Mouse (Mus musculus) ovary, postnatal 36 days (tissue): ENCODE measurements around the gene Cct5.
A peak's percentile ranks its signal among the peaks of the same experiment; 100 is the strongest.

ENCODE experiments used
- DNase-seq: peaks from one replicate; pipeline ENCODE4 v3.0.0; 2022; ENCODE audit warnings: low spot score, mixed read lengths

Gene Cct5

GRCm38 (mm10) chr15:31563577-31564546, 37.7 kb downstream of the Cct5 start:
- DNase-seq: peak; percentile 29

GRCm38 (mm10) chr15:31562847-31563246, 38.8 kb downstream of the Cct5 start:
- DNase-seq: no peak

GRCm38 (mm10) chr15:31561976-31562375, 39.6 kb downstream of the Cct5 start:
- no peak for DNase-seq

GRCm38 (mm10) chr15:31561390-31561789, 40.2 kb downstream of the Cct5 start:
- no peak for DNase-seq

GRCm38 (mm10) chr15:31554855-31555254, 46.7 kb downstream of the Cct5 start:
- DNase-seq: no peak

- DNase-seq: no peak
Measured at GRCm38 (mm10) chr15:31550381-31550780, 51.2 kb downstream of the Cct5 start.

GRCm38 (mm10) chr15:31547421-31547820, 54.2 kb downstream of the Cct5 start:
- DNase-seq: no peak

- no peak for DNase-seq
Measured at GRCm38 (mm10) chr15:31546291-31546690, 55.3 kb downstream of the Cct5 start.

- no peak for DNase-seq
Measured at GRCm38 (mm10) chr15:31545058-31545457, 56.5 kb downstream of the Cct5 start.

- no peak for DNase-seq
Measured at GRCm38 (mm10) chr15:31543246-31543645, 58.4 kb downstream of the Cct5 start.

- DNase-seq: no peak
Measured at GRCm38 (mm10) chr15:31542013-31542958, 59.3 kb downstream of the Cct5 start.
